Mouse (Mus musculus): ENCODE results near the gene Mn1.

Gene Mn1

GRCm38 (mm10) chr5:111434342-111434842 is 17.2 kb downstream of the Mn1 start:
- no peak for DNase-seq

- no peak for DNase-seq
Observed at GRCm38 (mm10) chr5:111436260-111436659, 19.1 kb downstream of the Mn1 start.

GRCm38 (mm10) chr5:111437205-111437604 is 20.0 kb downstream of the Mn1 start:
- no peak for DNase-seq

- no peak for DNase-seq
Observed at GRCm38 (mm10) chr5:111438336-111438735, 21.2 kb downstream of the Mn1 start.

- DNase-seq = no peak
Observed at GRCm38 (mm10) chr5:111438821-111439220, 21.7 kb downstream of the Mn1 start.

GRCm38 (mm10) chr5:111440264-111440663 is 23.1 kb downstream of the Mn1 start:
- no peak for DNase-seq

- peak; percentile 71 for DNase-seq
Observed at GRCm38 (mm10) chr5:111442151-111442871, 25.1 kb downstream of the Mn1 start.

GRCm38 (mm10) chr5:111443636-111444035 is 26.5 kb downstream of the Mn1 start:
- peak; percentile 79 for DNase-seq

GRCm38 (mm10) chr5:111444361-111444760 is 27.2 kb downstream of the Mn1 start:
- peak; percentile 25 for DNase-seq

GRCm38 (mm10) chr5:111446652-111447051 is 29.5 kb downstream of the Mn1 start:
- no peak for DNase-seq

- DNase-seq = no peak
Observed at GRCm38 (mm10) chr5:111449700-111450099, 32.5 kb downstream of the Mn1 start.

GRCm38 (mm10) chr5:111454240-111454639 is 37.1 kb downstream of the Mn1 start:
- no peak for DNase-seq

GRCm38 (mm10) chr5:111454876-111455275 is 37.7 kb downstream of the Mn1 start:
- DNase-seq = no peak

- DNase-seq = no peak
Observed at GRCm38 (mm10) chr5:111458675-111459074, 41.5 kb downstream of the Mn1 start.

GRCm38 (mm10) chr5:111465811-111466299 is 48.7 kb downstream of the Mn1 start:
- peak; percentile 62 for DNase-seq

- peak; percentile 7 for DNase-seq
Observed at GRCm38 (mm10) chr5:111466429-111466828, 49.3 kb downstream of the Mn1 start.

- DNase-seq = no peak
Observed at GRCm38 (mm10) chr5:111467699-111468098, 50.5 kb downstream of the Mn1 start.

GRCm38 (mm10) chr5:111469195-111469882 is 52.2 kb downstream of the Mn1 start:
- DNase-seq = no peak

- no peak for DNase-seq
Observed at GRCm38 (mm10) chr5:111470875-111471274, 53.7 kb downstream of the Mn1 start.

GRCm38 (mm10) chr5:111473425-111473824 is 56.3 kb downstream of the Mn1 start:
- DNase-seq = no peak

GRCm38 (mm10) chr5:111475721-111476120 is 58.6 kb downstream of the Mn1 start:
- no peak for DNase-seq

GRCm38 (mm10) chr5:111476141-111476540 is 59.0 kb downstream of the Mn1 start:
- no peak for DNase-seq

GRCm38 (mm10) chr5:111485907-111486306 is 68.7 kb downstream of the Mn1 start:
- DNase-seq = no peak

GRCm38 (mm10) chr5:111489022-111489616 is 72.0 kb downstream of the Mn1 start:
- DNase-seq = no peak

All from kidney, adult 9 months (tissue).